Mouse (Mus musculus): ENCODE measurements around the gene Gm128.

DNA sequence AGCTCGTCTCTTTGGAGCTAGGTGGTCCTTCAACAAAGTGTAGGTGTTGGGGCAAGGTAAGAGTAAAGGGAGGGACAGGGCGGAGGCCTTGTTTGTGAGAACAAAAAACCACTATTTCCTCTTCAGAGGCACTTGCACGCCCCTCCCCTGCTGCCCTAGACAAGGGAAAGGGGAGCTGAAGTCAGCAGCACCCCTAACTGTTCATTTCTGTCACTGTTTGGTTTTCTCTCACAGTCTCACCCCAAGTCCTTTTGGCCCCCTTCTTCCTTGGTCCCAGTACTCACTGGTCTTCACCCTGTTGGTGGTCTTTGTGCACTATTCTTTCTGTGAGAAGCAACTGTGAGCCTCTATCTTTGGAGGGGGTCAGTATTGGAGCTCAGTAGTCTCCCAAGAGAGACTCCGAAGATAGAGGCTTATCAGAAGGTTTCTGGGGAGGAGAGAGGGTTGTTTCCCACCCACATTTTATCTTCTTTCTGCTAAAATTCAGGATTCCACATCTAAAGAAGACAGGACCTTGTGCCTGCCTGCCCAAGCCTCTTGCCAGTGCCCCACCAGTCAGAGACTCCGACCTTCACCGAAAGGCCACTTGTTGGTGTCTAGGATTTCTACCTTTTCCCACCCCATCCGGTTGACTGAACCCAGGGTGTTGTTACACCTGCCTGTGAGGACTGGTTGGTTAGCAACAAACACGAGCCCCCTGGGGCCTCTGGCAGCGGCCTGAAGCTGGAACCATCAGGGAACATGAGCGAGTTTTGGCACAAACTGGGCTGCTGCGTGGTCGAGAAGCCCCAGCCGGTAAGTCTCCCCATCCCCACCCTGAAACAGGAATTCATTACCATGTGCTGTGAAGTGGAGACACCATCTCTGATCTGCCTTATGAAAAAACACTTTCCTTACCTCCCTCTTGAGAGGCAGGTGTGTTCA lies 9.8 kb downstream of the Gm128 start, which contains the start of gene Mllt11:
- TF ChIP-seq CTCF (IDR thresholded peaks at IDR 0.05; ENCODE audit: low read depth) = no peak
- no peak for TF ChIP-seq EP300 (IDR thresholded peaks at IDR 0.05; ENCODE audit: low read depth)
